Mouse (Mus musculus): Measurements from ENCODE around the gene Lrrc73.

DNA sequence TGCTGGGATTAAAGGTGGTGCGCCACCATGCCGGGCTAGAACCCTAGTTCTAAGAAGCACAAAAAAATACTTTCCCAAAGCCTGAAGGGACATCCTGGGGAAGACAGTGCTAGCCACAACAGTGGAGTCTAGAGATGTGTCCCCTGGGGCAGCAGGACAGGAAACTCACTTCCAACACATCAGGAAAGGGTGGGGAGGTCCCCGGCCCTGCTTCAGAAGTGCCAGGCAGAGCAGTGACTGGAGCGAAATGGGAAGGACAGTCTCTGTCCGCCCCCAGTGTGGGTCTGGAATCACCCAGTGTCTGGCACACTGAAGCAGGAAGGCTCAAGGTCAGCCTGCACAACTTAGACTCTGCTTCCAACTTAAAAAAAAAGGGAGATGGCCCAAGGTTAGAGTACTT lies 19.3 kb downstream of the Lrrc73 start:
- no peak for TF ChIP-seq CTCF (IDR thresholded peaks at IDR 0.05; ENCODE audit: low read depth)
- no peak for TF ChIP-seq EP300 (IDR thresholded peaks at IDR 0.05; ENCODE audit: low read depth)
